Mouse (Mus musculus) intestine, embryonic 15.5 days (tissue): ENCODE measurements around the gene Eef1akmt2. TPM values are rescaled to one million over a fixed set of nuclear protein-coding genes. Genes with fewer than 3 reads are reported as not detected.

Experiments
- ATAC-seq: fragments of 200-750 bp; cut with Nextera tagmentation; 2 replicates; pipeline ENCODE4 v1.8.0; 2017; ENCODE audit warnings: moderate TSS enrichment, moderate library complexity
- H3K27ac ChIP-seq: fragments of 300-500 bp; sonication (generic); 2 replicates; pipeline ENCODE4 v1.5.1; 2015; ENCODE audit warnings: mild to moderate bottlenecking, inconsistent platforms
- H3K27me3 ChIP-seq: fragments of 300-500 bp; sonication (generic); replicated peaks from 2 replicates; pipeline ENCODE4 v1.6.1; 2015; ENCODE audit warnings: inconsistent platforms
- H3K36me3 ChIP-seq: fragments of 300-500 bp; sonication (generic); 2 replicates; pipeline ENCODE4 v1.6.1; 2015; ENCODE audit warnings: inconsistent platforms
- H3K4me1 ChIP-seq: fragments of 300-500 bp; sonication (generic); replicated peaks from 2 replicates; pipeline ENCODE4 v1.6.1; 2015; ENCODE audit warnings: inconsistent platforms
- H3K4me2 ChIP-seq: fragments of 300-500 bp; sonication (generic); replicated peaks from 2 replicates; pipeline ENCODE4 v1.6.1; 2015; ENCODE audit warnings: mild to moderate bottlenecking, inconsistent platforms
- H3K4me3 ChIP-seq: fragments of 300-500 bp; sonication (generic); replicated peaks from 2 replicates; pipeline ENCODE4 v1.5.1; 2015; ENCODE audit warnings: inconsistent platforms
- H3K9ac ChIP-seq: fragments of 300-500 bp; sonication (generic); 2 replicates; pipeline ENCODE4 v1.6.1; 2015; ENCODE audit warnings: inconsistent platforms
- H3K9me3 ChIP-seq: fragments of 300-500 bp; sonication (generic); 2 replicates; pipeline ENCODE4 v1.6.1; 2016; ENCODE audit warnings: inconsistent platforms
- WGBS: fragments of 180-500 bp; shearing (Covaris S2); methylation state at CpG from one replicate; pipeline ENCODE4 v1.1.7; 2015; 5-methylcytosine and 5-hydroxymethylcytosine counted together
- polyA plus RNA-seq: library from polyadenylated mRNA; unstranded; fragments of >200 nt; fragmentation: Nextera tagmentation; extraction: Ambion mirVana; gene quantifications from 2 replicates; pipeline ENCODE4 v1.2.1, GENCODE M21; 2015

The Eef1akmt2 gene
- polyA plus RNA-seq, result 60.7 and 64.4 TPM in 2 replicates

GRCm38 (mm10) chr7:132852173-132852844 is at the start of gene Eef1akmt2:
Eef1akmt2 (minus strand) TSS chr7:132852673.
- WGBS, result under 1% methylated on average over 37 of the region's 37 CpGs

GRCm38 (mm10) chr7:132900826-132901531 is 48.5 kb upstream of the Eef1akmt2 start:
- Histone ChIP-seq H3K9ac (no peak overlapping the region), H3K27ac (no peak overlapping the region), H3K4me2 (no peak overlapping the region), H3K4me1 (peaks cover 3% of the 10 kb centered on the region; the same call in 1 of the 2 replicates), H3K36me3 (no peaks in the 10 kb centered on the region), H3K9me3 (no peaks in the 10 kb centered on the region), H3K4me3 (no peak overlapping the region), H3K27me3 (no peaks in the 10 kb centered on the region)
- peak; percentile 59 for ATAC-seq
- WGBS, result 54% methylated on average over 2 of the region's 2 CpGs

More at GRCm38 (mm10) chr7:132852173-132852844, at the start of gene Eef1akmt2:
- H3K27ac ChIP-seq, result peak within 1 kb of the TSS; percentile 98
- H3K9ac ChIP-seq, result peak within 1 kb of the TSS; percentile 99
- 0 out of 2 replicates have a peak, but pooled peaks cover 4% of the 10 kb centered on the region for H3K36me3 ChIP-seq
- H3K9me3 ChIP-seq, result no peaks in the 10 kb centered on the region
- no peaks in the 10 kb centered on the region for H3K27me3 ChIP-seq
- H3K4me2 ChIP-seq, result peak within 1 kb of the TSS; percentile 61
- H3K4me3 ChIP-seq, result peak within 1 kb of the TSS; percentile 94
- H3K4me1 ChIP-seq, result no peaks in the 10 kb centered on the region; the same call in none of the 2 replicates
- ATAC-seq, result peak; percentile 98

- Histone ChIP-seq H3K9ac (no peak overlapping the region), H3K36me3 (no peaks in the 10 kb centered on the region), H3K4me3 (no peak overlapping the region), H3K4me2 (no peak overlapping the region), H3K9me3 (no peaks in the 10 kb centered on the region), H3K4me1 (peaks cover 3% of the 10 kb centered on the region; the same call in 1 of the 2 replicates), H3K27ac (no peak overlapping the region), H3K27me3 (no peaks in the 10 kb centered on the region)
- WGBS, result 83% methylated on average over 2 of the region's 2 CpGs
- no peak for ATAC-seq
Observed at GRCm38 (mm10) chr7:132898234-132898633, 45.8 kb upstream of the Eef1akmt2 start.

- Histone ChIP-seq H3K27me3 (no peaks in the 10 kb centered on the region), H3K4me1 (peaks cover 3% of the 10 kb centered on the region; the same call in 1 of the 2 replicates), H3K9ac (no peak overlapping the region), H3K27ac (no peak overlapping the region), H3K36me3 (no peaks in the 10 kb centered on the region), H3K4me2 (no peak overlapping the region), H3K9me3 (no peaks in the 10 kb centered on the region), H3K4me3 (no peak overlapping the region)
- 83% methylated on average over 10 of the region's 10 CpGs for WGBS
- no peak for ATAC-seq
Observed at GRCm38 (mm10) chr7:132897258-132897657, 44.8 kb upstream of the Eef1akmt2 start.

- Histone ChIP-seq H3K36me3 (no peaks in the 10 kb centered on the region), H3K4me2 (no peak overlapping the region), H3K9ac (no peak overlapping the region), H3K9me3 (no peaks in the 10 kb centered on the region), H3K27ac (no peak overlapping the region), H3K4me3 (no peak overlapping the region), H3K27me3 (no peaks in the 10 kb centered on the region), H3K4me1 (peaks cover 3% of the 10 kb centered on the region; the same call in 1 of the 2 replicates)
- WGBS, result 88% methylated on average over 9 of the region's 9 CpGs
- no peak for ATAC-seq
Observed at GRCm38 (mm10) chr7:132896206-132896815, 43.8 kb upstream of the Eef1akmt2 start.

- Histone ChIP-seq H3K4me2 (no peak overlapping the region), H3K9ac (no peak overlapping the region), H3K4me1 (no peaks in the 10 kb centered on the region), H3K27me3 (no peaks in the 10 kb centered on the region), H3K36me3 (no peaks in the 10 kb centered on the region), H3K27ac (no peak overlapping the region), H3K4me3 (no peak overlapping the region), H3K9me3 (no peaks in the 10 kb centered on the region)
- WGBS, result 64% methylated on average over 7 of the region's 7 CpGs
- ATAC-seq, result no peak
Observed at GRCm38 (mm10) chr7:132894841-132895555, 42.5 kb upstream of the Eef1akmt2 start.

GRCm38 (mm10) chr7:132893336-132893735 is 40.9 kb upstream of the Eef1akmt2 start:
- no peaks in the 10 kb centered on the region for H3K27me3 ChIP-seq
- H3K36me3 ChIP-seq, result no peaks in the 10 kb centered on the region
- no peak overlapping the region for H3K27ac ChIP-seq
- no peaks in the 10 kb centered on the region for H3K4me1 ChIP-seq
- no peak overlapping the region for H3K4me3 ChIP-seq
- ATAC-seq, result no peak
- H3K4me2 ChIP-seq, result no peak overlapping the region
- H3K9me3 ChIP-seq, result no peaks in the 10 kb centered on the region
- no peak overlapping the region for H3K9ac ChIP-seq
- WGBS, result 83% methylated on average over 1 of the region's 1 CpGs

GRCm38 (mm10) chr7:132892806-132893205 is 40.3 kb upstream of the Eef1akmt2 start:
- H3K9me3 ChIP-seq, result no peaks in the 10 kb centered on the region
- no peak overlapping the region for H3K9ac ChIP-seq
- ATAC-seq, result no peak
- H3K36me3 ChIP-seq, result no peaks in the 10 kb centered on the region
- H3K27ac ChIP-seq, result no peak overlapping the region
- H3K4me3 ChIP-seq, result no peak overlapping the region
- WGBS, result 67% methylated on average over 7 of the region's 7 CpGs
- H3K4me2 ChIP-seq, result no peak overlapping the region
- H3K4me1 ChIP-seq, result no peaks in the 10 kb centered on the region
- H3K27me3 ChIP-seq, result no peaks in the 10 kb centered on the region

GRCm38 (mm10) chr7:132892311-132892661 is 39.8 kb upstream of the Eef1akmt2 start:
- 60% methylated on average over 4 of the region's 4 CpGs for WGBS
- Histone ChIP-seq H3K9ac (no peak overlapping the region), H3K27ac (no peak overlapping the region), H3K36me3 (no peaks in the 10 kb centered on the region), H3K4me2 (no peak overlapping the region), H3K9me3 (no peaks in the 10 kb centered on the region), H3K4me1 (no peaks in the 10 kb centered on the region), H3K4me3 (no peak overlapping the region), H3K27me3 (no peaks in the 10 kb centered on the region)
- no peak for ATAC-seq

GRCm38 (mm10) chr7:132891561-132892310 is 39.3 kb upstream of the Eef1akmt2 start:
- H3K4me3 ChIP-seq, result no peak overlapping the region
- no peaks in the 10 kb centered on the region for H3K4me1 ChIP-seq
- no peak overlapping the region for H3K4me2 ChIP-seq
- no peaks in the 10 kb centered on the region for H3K27me3 ChIP-seq
- H3K9ac ChIP-seq, result no peak overlapping the region
- no peaks in the 10 kb centered on the region for H3K36me3 ChIP-seq
- no peak for ATAC-seq
- WGBS, result 70% methylated on average over 5 of the region's 5 CpGs
- no peaks in the 10 kb centered on the region for H3K9me3 ChIP-seq
- no peak overlapping the region for H3K27ac ChIP-seq

- H3K9me3 ChIP-seq, result no peaks in the 10 kb centered on the region
- no peaks in the 10 kb centered on the region for H3K36me3 ChIP-seq
- no peak for ATAC-seq
- H3K4me3 ChIP-seq, result no peak overlapping the region
- no peak overlapping the region for H3K27ac ChIP-seq
- no peak overlapping the region for H3K9ac ChIP-seq
- WGBS, result 87% methylated on average over 5 of the region's 5 CpGs
- H3K4me1 ChIP-seq, result no peaks in the 10 kb centered on the region
- no peak overlapping the region for H3K4me2 ChIP-seq
- no peaks in the 10 kb centered on the region for H3K27me3 ChIP-seq
Observed at GRCm38 (mm10) chr7:132890201-132890600, 37.7 kb upstream of the Eef1akmt2 start.
